Mouse (Mus musculus) urinary bladder, postnatal 36 days (tissue): Measurements from ENCODE around the gene Acox1.

Experiments used
- DNase-seq, 2 experiments: peaks; one replicate each; pipeline ENCODE4 v3.0.0; 2022; ENCODE audit warnings: low spot score in 2 of 2, mixed read lengths in 1 of 2

Acox1 gene

GRCm38 (mm10) chr11:116167884-116168439 is 30.9 kb downstream of the Acox1 start, which contains the start of gene Fbf1:
TSS of gene Fbf1 (minus strand) at chr11:116168166.
- DNase-seq = peak; percentile 91 to 95

- DNase-seq = no peak
These were observed 31.6 kb downstream of the Acox1 start for GRCm38 (mm10) chr11:116167232-116167631.

DNA sequence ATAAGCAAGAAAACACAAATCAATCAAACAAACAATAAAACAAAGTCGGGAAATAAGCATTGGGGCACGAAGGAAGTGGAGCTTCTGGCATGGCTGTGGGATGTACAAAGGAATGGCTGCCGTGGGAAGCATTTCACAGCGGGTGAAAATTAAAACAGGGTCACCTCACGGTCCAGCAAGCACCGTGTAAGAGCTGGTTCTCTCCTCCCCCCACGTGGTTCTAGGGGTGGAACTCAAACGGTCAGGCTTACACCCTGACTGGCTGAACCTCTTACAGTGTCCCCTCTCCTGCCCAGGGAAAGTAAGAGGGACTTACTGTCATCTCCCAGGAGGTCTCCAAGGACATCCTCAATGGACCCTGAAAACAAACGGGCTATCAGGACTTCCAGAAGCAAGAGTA is 35.8 kb downstream of the Acox1 start:
- DNase-seq = no peak

- no peak for DNase-seq
These were observed 36.7 kb downstream of the Acox1 start for GRCm38 (mm10) chr11:116162146-116162545.

- peak; percentile 57 to 72 for DNase-seq
These were observed 37.5 kb downstream of the Acox1 start for GRCm38 (mm10) chr11:116161312-116161711.

GRCm38 (mm10) chr11:116150960-116151359 is 47.9 kb downstream of the Acox1 start:
- no peak for DNase-seq

GRCm38 (mm10) chr11:116149341-116149740 is 49.5 kb downstream of the Acox1 start:
- no peak for DNase-seq

GRCm38 (mm10) chr11:116148761-116149221 is 50.1 kb downstream of the Acox1 start:
- no peak for DNase-seq

DNA sequence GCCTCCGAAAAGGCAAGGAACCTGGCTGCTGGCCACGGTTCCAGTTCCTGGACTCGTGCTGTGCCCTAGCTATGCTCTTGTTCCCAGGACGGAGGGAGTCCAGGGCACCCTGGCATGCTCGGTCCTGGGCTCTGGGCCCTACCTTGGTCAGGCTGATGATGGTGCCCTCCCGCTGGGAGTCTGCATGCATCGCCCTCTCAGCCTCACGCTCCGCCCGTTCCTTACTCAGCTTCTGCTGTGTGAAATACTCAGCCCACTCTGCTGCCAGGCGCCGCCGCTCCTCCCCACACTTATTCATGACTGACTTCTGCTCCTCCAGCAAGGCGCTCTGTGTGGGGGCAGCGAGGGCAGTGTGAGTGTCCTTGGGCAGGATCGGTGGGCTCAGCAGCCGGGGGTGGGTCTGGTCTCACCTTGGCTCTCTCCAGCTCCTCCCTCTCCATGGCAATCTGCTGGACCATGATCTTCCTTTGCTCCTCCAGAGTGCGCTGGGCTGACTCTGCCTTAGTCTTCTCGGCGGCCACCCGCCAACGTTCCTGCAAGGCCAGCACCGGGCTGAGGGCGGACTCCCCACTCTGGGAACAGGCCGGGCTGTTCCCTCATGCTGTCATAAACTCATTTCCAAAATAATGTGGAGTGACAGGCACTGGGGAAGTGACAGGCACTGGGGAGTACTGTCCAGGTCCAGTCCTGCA is 52.4 kb downstream of the Acox1 start:
- peak in 1 of 2 experiments; percentile 31 for DNase-seq

GRCm38 (mm10) chr11:116145481-116146293 is 53.2 kb downstream of the Acox1 start:
- no peak for DNase-seq

GRCm38 (mm10) chr11:116143468-116143867 is 55.4 kb downstream of the Acox1 start:
- DNase-seq = no peak

DNA sequence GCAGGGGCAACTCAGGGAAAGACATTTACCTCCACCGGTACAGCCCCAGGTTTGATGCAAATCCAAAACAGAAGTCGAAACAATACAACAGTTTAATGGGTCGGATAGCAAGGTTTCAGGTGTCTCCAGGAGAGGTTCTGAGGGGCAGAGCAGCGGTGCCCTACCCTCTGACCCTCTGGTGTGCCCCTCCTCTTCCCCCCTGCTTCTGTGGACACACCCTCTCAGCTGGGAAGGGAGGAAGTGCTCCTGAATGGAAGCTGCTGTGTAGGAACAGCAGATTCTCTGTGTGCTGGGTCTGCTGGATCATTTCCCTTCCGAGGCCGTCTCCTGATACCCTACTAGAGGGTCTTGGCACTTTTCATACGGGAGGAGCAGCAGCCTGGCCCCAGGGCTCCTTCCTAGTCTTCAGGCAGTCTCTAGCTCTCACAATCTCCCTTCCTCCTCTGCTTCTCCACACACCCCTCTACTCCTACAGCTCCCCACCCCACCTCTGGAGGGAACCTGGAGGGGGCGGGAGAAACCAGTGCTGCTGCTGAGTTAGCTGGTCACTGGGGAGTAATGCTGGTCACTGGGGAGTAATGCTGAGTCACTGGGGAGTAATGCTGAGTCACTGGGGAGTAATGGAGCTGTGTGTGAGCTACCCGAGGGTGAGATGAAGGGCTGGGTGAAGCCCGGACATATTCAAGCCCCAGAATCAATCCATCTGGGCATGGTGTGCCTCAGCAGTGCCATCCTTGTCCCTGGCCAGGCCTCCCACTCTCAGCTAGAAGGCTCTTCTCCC is 56.4 kb downstream of the Acox1 start:
- no peak for DNase-seq

DNA sequence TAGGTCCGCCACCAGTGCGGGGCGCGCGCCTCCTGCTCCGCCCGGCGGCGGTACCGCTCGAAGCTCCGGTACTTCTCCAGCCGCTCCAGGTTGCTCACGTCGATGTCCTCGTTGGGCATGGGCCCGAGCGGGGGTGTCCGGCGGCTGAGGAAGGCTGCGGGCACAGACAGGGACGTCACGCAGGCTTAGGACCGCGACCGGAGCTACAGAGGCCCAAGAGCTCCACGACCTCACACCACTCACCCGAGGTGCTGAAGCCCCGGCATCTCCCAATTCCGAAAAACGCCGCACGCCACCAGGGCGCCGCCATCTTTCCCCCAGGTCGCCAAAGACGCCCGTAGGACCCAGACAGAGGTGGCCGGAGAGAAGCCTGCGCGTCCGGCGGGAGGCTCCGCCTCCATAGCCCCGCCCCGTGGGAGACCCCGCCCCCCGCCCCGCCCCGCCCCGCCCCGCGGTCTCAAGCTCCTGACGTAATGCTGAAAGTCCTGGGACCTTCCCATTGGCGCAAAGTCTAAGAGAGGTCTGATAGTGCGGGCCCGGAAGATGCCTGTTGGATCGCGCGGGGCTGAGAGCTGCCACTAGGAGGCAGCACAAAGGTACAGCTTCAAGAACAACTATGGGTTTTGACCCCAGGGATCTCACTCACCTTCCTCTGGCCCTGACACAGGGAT is 60.2 kb downstream of the Acox1 start, which contains the start of gene Mrpl38:
Gene Mrpl38, minus strand, starts transcription at position 401 of the 671 bp plus-strand sequence.
- peak; percentile 77 to 87 for DNase-seq

GRCm38 (mm10) chr11:116138096-116138467 is 60.8 kb downstream of the Acox1 start:
- DNase-seq = no peak

DNA sequence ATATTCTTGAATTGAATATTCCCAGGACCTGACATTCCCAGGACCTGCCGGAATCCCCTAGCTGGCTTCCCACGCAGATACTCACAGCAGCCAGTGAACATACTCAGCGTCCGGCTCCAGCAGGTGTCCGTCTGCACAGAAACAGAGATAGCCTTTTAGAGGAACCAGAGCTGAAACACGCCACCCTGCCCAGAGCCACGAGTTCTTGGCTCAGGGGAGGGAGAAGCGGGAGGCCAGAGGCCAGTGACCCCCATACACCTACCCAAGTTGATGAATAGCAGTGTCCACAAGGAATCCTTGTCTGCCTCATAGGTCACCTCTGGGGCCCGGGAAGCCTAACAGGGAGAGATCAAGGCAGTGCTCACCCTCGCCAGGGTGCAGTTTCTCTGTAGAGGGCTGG is 64.7 kb downstream of the Acox1 start:
- no peak for DNase-seq

DNA sequence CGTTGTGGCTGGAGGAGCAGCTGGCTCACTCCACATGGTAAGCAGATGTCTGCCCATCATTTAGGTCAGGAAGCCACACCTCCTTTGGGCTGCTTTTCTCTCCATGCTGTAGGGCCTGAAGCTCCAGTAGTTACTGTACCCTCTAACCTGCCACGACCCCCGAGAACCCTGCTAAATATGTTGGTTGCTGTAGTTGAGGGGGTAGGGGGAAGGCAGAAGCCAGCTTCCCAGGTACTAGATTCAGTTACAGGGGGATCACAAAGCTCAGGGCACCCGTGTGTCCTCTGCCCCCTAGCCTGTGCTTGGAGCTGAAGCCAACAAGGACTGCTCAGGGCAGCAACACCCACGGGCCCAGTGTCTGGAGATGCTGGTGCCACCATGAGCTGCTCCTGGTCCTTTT is 65.3 kb downstream of the Acox1 start:
- DNase-seq = no peak

- DNase-seq = no peak
These were observed 66.2 kb downstream of the Acox1 start for GRCm38 (mm10) chr11:116132366-116133333.

- no peak for DNase-seq
These were observed 67.3 kb downstream of the Acox1 start for GRCm38 (mm10) chr11:116131349-116132170.
